Mouse (Mus musculus) v-Abl transformed pro-B cells (cell line): ENCODE measurements around the gene Acot13.

ENCODE experiments used
- in situ Hi-C, 2 experiments: fragments of 400-800 bp; cut with MboI; formaldehyde crosslinking; loops; one replicate each; pipeline ENCODE4 v1.15.1; 2025; ENCODE audit not compliant: unreplicated experiment in 2 of 2

Acot13 gene

DNA sequence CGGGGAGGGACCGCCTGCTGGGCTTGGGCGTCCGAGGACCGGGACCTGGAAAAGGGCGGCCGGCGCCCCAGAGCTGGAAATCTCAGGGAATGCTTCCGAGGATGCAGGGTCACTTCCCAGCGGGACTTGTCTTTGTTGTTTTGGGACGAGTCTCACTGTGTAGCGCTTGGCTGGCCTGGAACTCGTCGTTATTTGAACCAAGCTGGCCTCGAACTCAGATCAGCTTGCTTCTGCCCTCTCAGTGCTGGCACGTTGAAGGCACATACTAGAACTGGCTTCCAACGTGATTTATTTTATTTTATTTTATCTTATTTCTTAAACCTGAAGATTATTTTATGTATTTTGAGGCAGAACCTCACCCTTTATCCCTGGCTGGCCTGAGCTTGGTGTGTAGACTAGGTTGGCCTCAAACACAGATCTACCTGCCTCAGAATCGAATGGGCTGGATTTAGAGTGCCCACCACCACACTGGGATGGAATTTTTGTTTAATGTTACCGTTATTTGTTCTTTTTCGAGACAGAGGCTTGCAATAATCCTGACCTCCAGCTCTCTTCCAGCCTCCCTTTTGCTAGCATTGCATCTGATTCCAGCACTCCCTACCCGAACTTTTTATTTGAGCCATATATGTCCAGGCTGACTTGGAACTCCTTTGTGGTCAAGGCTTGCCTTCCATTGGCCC lies 931 bp upstream of the Acot13 start:
- in situ Hi-C loops, result no loop called here

DNA sequence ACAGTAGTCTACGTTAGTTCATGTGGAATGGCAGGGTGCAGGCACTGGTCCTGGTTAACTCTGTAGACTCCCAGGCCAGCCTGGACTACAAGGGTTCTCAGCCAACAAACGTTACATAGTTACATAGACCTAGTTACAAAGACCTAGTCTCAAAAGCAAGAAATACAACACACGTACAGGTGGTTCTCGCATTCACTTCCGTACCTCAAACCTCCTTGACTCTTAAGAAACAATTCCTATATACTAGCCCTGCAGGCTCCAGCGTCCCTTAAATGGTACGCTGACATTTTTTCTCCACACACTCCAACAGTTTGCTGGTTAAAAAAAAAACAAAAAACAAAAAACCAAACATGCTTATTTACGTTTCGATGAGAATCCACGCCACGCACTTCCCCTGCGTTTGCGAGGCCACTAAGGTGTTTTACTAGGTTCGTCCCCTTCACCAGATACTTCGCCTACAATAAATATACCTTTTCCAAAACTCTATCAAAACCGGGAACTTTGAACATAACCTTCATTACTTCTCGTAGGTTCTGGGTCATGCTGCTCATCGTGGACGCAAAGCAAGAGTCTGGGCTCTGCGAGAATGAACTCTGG lies 486 bp downstream of the Acot13 start:
- in situ Hi-C loops, result no loop called here

DNA sequence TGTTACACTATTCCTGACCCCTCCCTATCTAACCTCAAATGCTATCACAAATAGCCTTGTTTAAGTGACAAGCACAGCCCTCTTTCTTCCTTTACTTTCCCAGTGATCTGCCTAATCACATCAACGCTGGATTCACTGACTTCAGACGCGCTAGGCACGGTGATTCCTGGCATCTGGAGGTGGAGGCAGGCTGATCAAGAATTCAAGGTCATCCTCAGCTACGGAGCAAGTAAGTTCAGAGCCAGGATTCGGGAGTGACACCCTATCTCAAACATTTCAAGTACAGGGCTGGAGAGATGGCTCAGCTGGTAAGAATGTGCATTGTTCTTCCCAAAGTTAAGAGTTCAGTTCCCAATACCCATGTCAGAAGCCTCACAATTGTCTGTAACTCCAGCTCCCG lies 5.2 kb downstream of the Acot13 start:
- in situ Hi-C loops, result no loop called here

DNA sequence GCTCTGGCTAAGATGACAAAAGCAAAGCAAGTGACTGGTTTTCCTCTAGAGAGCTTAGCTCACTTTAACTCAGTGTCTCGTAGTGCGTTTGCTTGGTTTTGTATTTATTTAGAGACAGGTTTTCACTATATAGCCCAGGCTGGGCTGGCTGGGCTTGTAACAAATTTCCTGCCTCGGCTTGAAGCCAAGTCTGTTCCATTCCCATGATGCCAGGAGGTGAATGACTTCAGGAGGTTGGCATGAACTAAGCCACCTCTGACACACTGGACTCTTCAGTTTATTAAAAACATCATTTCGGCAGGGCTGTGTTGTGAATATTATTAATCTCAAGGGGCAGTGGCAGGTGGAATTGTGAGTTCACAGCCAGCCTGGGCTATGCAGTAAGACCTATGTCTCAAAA lies 5.8 kb downstream of the Acot13 start:
- in situ Hi-C loops, result no loop called here

DNA sequence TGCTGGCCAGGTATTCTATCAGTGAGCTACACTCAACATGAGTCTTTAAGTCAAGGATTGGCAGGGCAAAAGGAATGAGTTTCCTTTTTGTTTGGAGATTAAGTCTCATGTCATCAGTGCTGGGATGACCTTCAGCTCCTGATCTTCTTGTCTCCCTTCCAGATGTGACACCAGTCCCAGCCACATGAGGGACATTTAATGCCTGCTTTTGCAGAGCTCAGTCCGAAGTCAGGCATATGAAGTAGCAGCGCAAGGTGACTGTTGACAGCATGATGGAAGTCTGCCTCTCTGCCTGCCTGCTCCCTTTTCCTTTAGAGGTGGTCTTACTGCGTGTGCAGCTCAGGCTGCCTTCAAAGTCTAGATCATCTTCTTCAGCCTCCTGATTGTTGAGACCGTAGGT lies 6.7 kb downstream of the Acot13 start:
- in situ Hi-C loops, result no loop called here

DNA sequence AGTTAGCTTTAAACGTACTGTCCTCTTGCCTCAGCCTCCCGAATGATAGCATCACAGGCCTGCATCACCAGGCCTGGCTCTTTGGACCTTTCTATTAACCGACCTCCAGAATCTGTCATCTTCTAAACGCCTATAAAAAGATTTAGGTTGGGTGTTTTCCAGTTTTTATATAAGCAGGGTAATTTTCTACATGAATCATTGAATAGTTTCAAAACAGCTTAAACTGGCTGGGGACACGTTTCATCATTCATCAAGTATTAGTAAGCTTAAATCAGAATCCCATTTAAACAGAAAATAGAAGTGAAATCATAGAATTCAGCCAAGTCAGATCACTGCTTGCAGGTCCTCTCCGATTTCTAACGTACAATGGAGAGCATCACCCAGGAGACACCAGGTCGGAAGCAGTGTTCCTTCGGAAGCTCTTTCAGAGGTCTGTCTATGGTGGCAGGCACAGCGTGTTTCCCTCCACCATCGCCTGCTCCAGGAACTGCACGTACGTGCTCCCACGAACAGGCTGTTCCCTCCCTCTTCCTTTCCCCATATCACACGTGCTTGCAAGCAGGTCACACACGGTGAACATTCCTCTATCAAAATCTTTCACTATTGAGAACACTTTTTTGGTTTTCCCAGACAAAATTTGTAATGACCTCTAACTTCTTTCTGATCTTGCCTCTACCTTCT lies 8.5 kb downstream of the Acot13 start:
- in situ Hi-C loops, result no loop called here

DNA sequence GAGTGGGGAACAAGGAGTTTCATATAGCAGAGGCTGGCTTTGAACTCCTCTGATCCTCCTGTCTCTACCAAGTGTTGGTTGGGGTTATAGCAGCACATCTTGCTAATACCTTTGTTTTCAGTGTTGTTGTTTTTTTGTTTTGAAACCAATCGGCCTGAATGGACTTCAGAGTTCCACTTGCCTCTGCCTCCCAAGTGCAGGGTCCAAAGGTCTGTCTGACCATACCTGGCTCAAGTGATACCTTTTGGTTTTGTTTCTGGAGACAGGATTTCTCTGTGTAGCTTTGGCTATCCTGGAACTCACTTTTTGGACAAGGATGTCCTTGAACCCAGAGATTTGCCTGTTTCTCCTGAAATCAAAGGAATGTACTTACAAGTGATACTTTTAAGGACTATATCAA lies 11.4 kb downstream of the Acot13 start:
- in situ Hi-C loops, result no loop called here

DNA sequence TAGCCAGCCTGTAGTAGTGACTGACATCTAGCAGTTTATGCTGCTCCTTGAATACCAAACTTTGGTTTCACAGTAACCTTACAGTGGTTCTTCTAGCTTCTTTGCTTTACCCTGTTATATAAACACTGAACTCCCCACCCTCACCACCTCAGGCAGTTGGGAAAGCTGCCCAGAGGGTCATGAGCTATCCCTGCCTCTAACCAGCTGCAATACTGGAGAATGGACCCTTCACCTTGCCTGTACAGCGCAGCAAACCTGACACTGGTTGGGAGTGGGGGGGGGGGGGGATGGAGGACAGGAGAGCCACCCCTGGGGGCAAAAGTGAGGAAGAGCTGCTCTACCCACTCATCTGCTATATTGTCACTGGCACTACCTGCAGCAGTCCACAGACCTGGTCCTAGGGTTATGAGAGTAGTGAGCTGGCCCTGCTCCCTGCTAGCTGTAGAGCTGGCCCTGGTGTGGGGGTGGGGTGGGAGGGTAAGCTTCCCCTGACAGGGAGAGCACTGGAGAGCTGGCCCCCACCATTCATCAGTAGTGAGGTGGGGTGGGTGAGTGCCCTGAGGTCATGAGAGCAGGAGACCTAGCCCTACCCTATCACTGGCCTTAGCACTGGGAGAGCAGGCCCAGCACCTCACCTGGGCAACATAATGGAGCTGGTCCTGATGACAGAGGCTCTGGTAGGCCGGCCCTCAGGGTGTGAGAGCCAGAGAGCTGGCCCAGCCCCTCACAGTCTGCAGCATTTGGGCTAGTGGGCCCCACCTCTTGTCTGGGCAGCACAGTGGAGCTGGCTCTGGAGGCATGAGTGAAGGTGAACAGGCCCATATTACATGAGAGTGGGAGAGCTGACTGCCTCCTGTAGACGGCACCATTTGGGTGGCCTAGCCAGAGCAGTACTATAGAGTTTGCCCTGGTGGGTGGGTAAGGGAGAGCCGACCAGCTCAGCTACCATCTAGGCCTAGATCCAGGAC lies 14.9 kb downstream of the Acot13 start:
- in situ Hi-C loops, result no loop called here

DNA sequence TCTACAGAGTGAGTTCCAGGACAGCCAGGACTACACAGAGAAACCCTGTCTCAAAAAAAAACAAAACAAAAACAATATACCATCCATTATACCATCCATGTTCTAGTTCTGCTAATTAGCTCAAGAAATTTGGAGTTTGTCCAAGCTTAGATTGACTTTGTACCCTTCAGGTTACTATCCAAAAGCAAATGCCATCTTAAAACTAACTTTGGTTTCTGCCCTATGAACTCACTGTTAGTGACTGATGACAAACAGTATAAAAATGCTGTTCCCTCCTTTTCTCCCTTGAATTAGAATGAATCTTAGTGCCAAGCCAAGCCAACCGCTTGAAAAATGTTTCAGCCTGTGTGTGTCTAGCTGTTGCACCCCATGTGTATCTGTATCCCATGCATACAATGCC lies 16.7 kb downstream of the Acot13 start:
- in situ Hi-C loops, result no loop called here

DNA sequence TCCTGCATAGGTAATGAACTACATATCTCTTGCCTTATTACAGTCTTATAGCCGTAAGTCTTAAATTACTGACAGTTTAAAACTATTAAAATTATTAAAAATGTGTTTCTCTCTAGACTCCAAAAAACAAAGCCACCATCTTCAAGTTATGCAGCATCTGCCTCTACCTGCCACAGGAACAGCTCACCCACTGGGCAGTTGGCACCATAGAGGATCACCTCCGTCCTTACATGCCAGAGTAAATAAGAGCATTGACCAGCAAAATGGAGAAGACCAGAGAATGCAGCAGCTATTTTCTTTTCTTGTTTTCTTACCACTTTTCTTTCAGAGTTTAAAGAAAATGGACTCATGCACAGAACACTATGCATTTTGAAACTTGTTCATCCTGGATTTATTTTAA lies 18.8 kb downstream of the Acot13 start:
- in situ Hi-C loops, result no loop called here

DNA sequence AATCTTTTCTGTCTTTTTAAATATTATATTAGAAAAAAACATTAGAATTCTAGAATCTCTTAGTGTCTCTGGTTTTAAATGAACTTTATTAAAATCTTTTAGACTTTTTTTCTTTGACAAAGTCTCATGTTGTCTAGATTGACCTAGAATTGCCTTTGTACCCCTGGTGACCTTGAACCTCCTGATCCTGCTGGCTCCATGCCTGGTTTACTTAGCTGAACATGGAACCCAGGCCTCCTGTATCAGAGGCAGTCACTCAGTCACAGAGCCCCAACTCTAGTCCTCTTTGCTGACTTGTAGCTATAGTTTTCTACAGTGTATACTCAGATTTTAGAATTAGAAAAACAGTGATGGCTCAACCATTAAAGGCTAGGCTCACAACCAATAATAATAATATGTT lies 25.3 kb downstream of the Acot13 start:
- in situ Hi-C loops, result no loop called here

DNA sequence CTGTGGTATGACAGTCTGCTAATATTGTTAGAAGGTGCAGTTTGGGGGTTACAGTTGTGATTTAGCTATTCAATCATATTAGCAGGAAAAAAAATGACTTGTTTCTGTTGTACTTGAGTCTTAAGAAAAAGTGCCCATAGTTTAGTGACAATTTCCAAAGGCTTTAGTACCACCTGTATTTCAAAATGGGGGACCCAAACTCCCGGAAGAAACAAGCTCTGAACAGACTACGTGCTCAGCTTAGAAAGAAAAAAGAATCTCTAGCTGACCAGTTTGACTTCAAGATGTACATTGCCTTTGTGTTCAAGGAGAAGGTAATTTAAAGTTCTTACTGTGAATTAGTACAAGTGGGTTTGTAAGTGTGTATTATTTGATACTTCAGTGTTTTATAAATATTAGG lies 28.1 kb downstream of the Acot13 start:
- in situ Hi-C loops, result no loop called here

DNA sequence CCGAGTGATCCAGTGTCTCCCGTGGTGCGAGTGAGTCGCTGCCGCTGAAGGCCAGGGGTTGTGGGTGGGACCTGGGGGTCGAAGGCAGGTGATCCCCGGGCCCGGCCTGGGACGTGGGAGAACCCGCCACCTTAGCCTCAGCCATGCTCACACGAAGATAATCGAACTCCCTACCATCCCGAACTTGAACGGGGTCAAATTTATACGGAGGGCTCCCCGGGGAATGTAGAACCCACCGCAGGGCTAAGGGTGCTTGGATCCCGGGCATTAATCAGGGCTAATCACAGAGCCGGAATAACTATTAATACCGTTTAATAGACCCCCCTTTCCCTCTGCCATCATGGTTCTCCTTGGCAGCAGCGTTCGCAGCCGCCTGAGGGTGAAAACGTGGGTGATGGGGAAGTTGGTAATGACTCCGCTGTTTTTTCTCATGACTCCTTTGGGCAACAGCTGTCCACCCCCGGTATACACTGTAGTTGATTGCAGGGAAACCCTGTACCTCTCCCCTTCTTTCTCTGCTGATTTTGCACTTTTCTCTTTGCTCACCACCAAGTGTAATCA lies 29.1 kb downstream of the Acot13 start:
- in situ Hi-C loops, result no loop called here

DNA sequence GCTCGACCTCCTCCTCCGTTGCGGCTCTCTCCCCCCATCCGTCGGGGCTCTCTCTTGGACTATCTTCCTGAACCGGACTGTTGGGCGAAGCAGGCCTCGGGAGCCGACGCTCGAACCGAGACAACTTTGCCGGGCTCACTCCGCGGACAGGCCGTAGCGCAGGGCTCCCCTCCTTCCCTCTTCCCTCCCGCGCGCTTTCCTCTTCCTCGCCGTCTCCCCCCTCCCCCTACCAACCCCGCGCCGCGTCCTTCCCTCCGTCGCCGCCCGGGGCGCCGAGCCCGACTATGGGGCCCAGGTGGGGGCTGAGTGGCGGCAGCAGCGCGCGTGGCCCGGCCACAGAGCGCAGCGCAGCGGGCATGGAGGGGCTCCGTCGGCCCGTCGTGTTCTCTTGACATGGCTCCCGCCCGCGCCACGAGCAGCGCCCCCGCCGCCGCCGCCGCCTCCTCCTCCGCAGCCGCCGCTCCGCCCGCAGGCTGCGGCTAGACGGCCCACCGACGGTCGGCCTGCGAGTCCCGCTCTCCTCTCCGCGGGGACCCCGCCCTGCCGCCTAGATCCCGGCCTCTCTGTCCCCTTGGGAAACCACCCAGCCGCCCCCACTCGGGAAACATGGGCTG lies 29.9 kb downstream of the Acot13 start, which contains the start of gene BC005537:
Gene BC005537 (plus strand): TSS at position 350 of the 614 bp plus-strand sequence.
- in situ Hi-C loops, result no loop called here

DNA sequence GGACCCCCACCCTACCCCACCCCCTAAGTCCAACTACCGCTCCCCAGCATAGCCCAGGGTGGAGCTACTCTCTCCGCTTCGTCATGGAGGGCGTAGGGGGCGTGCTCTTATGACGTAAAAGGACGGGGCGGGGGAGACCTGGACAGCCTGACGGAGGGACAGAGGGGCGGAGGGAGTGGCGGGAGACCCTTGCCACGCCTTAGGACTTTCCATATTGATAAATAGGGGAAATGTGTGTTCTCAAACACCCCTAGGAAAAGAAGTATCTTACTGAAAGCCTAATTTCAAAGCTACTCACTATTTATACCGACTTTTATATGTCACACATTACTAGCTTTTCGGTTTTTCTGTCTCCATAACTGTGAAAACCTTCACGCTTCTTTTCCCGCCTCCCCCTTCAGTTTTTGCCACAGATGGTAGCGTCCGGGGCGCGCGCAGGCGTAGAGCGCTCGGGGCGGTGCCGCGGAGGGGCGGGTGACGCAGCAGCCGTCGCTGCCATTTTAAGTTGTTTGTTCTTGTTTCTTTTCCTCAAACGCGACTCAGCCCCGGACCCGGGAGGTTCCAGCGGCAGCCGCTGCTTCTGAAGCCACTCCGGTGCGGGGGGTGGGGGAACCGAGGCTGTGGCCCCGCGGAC lies 30.5 kb downstream of the Acot13 start:
- in situ Hi-C loops, result no loop called here

DNA sequence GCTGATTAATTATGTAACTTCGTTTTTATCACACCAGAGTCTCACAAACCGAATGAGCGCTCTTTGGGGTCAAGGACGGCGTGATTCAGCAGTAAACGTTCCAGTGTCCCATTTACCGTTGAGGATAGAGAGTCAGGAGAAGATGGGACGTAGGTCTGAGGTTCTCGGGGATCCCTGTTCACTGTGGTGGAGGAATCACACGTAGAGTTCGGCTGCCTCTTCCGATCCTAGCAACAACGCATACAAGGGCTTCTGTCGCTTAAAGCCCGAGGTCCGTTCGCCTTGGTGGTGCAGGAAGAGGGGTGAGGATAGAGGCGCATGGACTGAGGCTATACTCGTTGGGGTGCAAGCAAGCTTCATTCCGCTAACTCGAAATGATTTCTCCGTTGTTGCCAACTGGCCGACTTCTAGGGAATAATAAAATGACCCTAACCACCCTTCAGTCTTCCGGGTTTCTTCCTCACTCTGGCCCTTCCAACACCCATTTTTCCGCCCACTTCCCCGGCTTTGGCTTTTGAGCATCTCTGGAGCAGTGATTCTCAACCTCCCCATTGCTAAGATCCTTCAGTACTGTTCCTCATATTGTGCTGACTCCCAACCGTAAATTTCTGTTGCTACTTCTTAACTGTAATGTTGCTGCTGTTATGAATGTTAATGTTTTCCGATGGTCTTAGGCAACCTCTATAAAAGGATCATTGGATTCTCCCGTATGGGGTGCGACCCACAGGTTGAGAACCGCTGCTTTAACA lies 31.2 kb downstream of the Acot13 start:
- in situ Hi-C loops, result loop anchor here in 1 of 2 experiments (25.0 kb wide), 1 partner anchor 463 kb away; the partner anchor contains the start of gene Cmah

DNA sequence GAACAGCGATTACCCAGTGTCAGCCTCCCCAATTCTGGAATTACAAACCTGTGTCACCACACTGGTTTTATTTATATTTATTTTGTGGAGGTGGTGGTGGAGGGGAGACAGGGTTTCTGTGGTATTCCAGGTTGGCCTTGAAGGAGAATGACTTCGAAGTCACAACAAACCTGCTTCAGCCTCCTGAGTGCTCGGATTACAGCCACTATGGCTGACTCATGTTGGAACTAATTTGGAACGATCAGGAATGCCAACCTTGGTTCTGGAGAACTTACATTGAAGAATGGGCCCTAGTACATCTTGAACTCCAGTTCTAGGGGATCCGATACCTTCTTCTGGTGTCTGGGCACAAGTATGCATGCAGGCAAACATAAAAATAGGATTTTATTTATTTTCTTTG lies 32.0 kb downstream of the Acot13 start:
- in situ Hi-C loops, result loop anchor here in 1 of 2 experiments (25.0 kb wide), 1 partner anchor 462 kb away; the partner anchor contains the start of gene Cmah

DNA sequence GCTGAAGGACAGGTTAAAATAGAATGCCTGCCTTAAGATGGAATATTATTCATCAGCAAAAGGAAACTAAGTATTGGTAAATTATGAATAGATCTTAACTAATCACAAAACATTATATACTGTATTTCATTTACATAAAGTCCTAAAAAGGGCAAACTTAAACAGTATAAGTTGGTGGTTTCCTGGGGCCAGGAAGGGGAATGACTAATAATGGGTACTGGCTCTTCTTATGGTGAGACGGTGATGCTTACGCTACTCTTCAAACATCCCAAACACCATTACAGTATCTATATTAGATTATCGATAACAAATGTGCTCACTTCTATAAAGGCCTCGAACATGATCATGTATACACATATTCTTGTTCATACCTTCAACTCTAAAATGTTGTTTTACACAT lies 32.7 kb downstream of the Acot13 start:
- in situ Hi-C loops, result loop anchor here in 1 of 2 experiments (25.0 kb wide), 1 partner anchor 461 kb away; the partner anchor contains the start of gene Cmah
